Mouse (Mus musculus): ENCODE data around the gene Aqp8. TPM values are rescaled to one million over a fixed set of nuclear protein-coding genes. Genes with fewer than 3 reads are reported as not detected.

The Aqp8 gene
- not detected in 2 replicates for polyA plus RNA-seq (2012; ENCODE audit: low replicate concordance)

DNA sequence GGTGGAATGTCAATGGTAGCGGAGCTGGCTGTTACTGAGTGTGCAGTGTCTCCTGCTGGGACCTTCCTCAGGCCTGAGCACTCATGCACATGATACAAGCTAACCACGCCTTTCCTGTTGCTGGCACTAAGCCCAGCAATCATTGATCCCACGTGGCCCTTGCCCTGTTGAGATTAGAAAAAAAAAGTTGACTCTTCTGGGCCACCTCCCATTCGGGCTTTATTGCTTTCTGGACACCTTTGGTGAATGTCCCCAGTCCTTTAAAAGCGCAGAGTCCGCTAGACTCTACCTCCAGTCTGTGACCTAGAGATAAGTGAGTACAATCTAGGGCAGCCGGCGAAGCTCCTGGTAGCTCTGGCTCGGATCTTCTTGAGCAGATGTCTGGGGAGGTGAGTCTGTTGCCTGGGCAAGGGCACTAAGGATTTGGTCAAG, at the start of gene Aqp8:
Gene Aqp8 (plus strand): TSS at position 222 of the 432 bp plus-strand sequence.

DNA sequence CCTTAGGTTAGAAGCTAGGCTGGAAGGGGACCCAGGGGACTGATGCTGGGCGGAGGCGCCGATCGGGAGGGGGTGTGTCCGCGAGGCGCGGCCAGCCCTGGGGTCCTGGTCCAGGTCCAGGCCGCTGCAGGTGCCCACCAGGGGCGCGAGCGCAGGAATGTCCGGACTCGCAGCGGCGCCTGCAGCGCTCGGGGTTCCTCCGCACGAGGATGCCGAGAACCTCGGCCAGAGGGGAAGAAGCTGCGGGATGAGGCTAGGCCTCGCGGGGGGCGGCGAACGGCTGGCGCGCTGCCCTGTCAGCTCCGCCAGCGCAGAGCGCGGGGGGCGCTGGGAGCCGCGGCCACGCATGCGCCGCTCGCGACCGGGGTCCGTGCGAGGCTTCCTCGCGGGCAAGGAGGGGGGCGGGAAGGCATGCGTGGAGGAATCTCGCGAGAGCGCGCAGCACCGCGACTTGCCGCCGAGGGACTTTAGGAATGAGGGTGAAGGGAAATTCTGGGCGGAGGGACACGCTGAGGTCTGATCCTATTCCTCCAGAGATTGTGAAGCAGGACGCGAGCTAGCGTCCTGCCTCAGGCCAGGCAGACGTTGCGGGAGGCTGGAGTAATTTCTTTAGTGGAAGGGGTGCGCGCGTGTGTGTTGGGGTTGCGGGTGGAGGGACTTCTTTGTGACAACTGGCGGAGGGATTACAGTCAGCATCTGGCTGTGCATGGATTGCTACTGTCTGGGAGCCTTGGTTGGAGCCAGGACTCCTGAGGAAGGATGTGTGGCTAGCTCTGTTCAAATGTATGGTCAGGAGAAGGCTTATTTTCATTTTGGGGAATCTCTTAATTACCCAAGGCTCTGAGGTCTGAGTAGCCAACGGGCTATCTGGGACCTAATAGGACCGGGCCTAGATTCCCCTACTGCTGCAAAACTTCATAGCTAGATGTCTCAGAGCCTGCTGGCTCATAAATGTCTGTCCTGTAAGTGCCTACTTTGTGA, 38.4 kb downstream of the Aqp8 start, which contains the start of gene Zkscan2:
Gene Zkscan2 (minus strand): TSS at position 211 of the 981 bp plus-strand sequence.

Other genes starting within 250 kb of the Aqp8 start
- gene Slc5a11, start 247.5 kb upstream of the Aqp8 start, polyA plus RNA-seq (2012; ENCODE audit: low replicate concordance) = 0.20 TPM in 1 of 2 replicates, not detected in the other
- gene Lcmt1, start 92.5 kb upstream of the Aqp8 start, polyA plus RNA-seq (2012; ENCODE audit: low replicate concordance) = 1.2 and 3.2 TPM in 2 replicates
- gene Arhgap17, start 92.4 kb upstream of the Aqp8 start, polyA plus RNA-seq (2012; ENCODE audit: low replicate concordance) = 263 and 426 TPM in 2 replicates
- not detected in 2 replicates for gene Zkscan2, start 38.2 kb downstream of the Aqp8 start, polyA plus RNA-seq (2012; ENCODE audit: low replicate concordance)

All from hematopoietic multipotent progenitor cell, adult 10-12 weeks (in vitro differentiated cells).